Mouse (Mus musculus) limb, embryonic 12.5 days (tissue): Measurements from ENCODE around the gene Gm13420. TPM values are rescaled to one million over a fixed set of nuclear protein-coding genes. Genes with fewer than 3 reads are reported as not detected.
"Not testable (repeated sequence)": the region's sequence is repeated elsewhere in the genome, so short reads cannot be mapped to it uniquely, and the experiment has no call there.

ENCODE experiments used
- ATAC-seq: fragments of 200-750 bp; cut with Nextera tagmentation; 2 replicates; pipeline ENCODE4 v1.8.0; 2017; ENCODE audit warnings: low read depth, moderate TSS enrichment; ENCODE audit not compliant: insufficient number of reproducible peaks, insufficient read depth, low FRiP score, low TSS enrichment
- H3K27ac ChIP-seq: fragments of 300-500 bp; sonication (generic); 2 replicates; pipeline ENCODE4 v1.5.1; 2016; ENCODE audit warnings: mild to moderate bottlenecking, moderate library complexity
- H3K27me3 ChIP-seq: fragments of 300-500 bp; sonication (generic); 2 replicates; pipeline ENCODE4 v1.6.1; 2016; ENCODE audit warnings: mild to moderate bottlenecking, moderate library complexity
- H3K36me3 ChIP-seq: fragments of 300-500 bp; sonication (generic); 2 replicates; pipeline ENCODE4 v1.6.1; 2016; ENCODE audit warnings: mild to moderate bottlenecking, moderate library complexity
- H3K4me1 ChIP-seq: fragments of 300-500 bp; sonication (generic); replicated peaks from 2 replicates; pipeline ENCODE4 v1.6.1; 2016
- H3K4me2 ChIP-seq: fragments of 300-500 bp; sonication (generic); 2 replicates; pipeline ENCODE4 v1.6.1; 2016; ENCODE audit warnings: mild to moderate bottlenecking, moderate library complexity
- H3K4me3 ChIP-seq: fragments of 300-500 bp; sonication (generic); replicated peaks from 2 replicates; pipeline ENCODE4 v1.5.1; 2016; ENCODE audit warnings: mild to moderate bottlenecking
- H3K9ac ChIP-seq: fragments of 300-500 bp; sonication (generic); replicated peaks from 2 replicates; pipeline ENCODE4 v1.6.1; 2016; ENCODE audit warnings: mild to moderate bottlenecking, moderate library complexity
- H3K9me3 ChIP-seq: fragments of 300-500 bp; sonication (generic); 2 replicates; pipeline ENCODE4 v1.6.1; 2016; ENCODE audit warnings: mild to moderate bottlenecking, moderate library complexity
- WGBS: fragments of 180-500 bp; shearing (Covaris S2); methylation state at CpG from one replicate; pipeline ENCODE4 v1.1.7; 2016; 5-methylcytosine and 5-hydroxymethylcytosine counted together
- polyA plus RNA-seq: library from polyadenylated mRNA; unstranded; fragments of >200 nt; fragmentation: Nextera tagmentation; extraction: Ambion mirVana; gene quantifications from 2 replicates; pipeline ENCODE4 v1.2.1, GENCODE M21; 2016

Gm13420 gene
- polyA plus RNA-seq, 1 experiment from 2014 or later, result not detected

DNA sequence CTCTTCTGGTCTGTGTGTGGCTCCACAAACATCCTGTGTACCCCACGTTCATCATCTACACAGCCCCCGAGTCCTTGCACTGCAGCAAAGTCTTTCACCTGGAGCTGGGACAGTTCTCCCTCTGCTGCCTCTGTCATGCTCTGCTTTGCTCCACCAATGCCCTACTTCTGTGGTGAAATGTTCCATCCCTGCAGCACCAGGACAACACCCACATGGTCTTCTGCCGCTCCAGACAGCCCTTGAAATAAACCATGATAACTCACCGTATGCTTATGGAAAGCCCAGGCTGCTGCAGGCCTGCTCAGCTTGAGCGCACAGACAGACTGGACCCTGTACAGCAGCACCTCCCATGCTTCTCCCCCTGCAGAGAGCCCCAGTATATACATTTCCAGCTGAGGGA is 37.4 kb downstream of the Gm13420 start:
- no peaks in the 10 kb centered on the region for H3K9me3 ChIP-seq
- no peak overlapping the region for H3K4me3 ChIP-seq
- 93% methylated on average over 5 of the region's 5 CpGs for WGBS
- H3K27ac ChIP-seq, result no peak overlapping the region
- H3K4me2 ChIP-seq, result no peak overlapping the region
- no peaks in the 10 kb centered on the region for H3K27me3 ChIP-seq
- peaks cover 76% of the 10 kb centered on the region for H3K36me3 ChIP-seq
- peaks cover 13% of the 10 kb centered on the region for H3K4me1 ChIP-seq
- ATAC-seq, result no peak
- H3K9ac ChIP-seq, result no peak overlapping the region

DNA sequence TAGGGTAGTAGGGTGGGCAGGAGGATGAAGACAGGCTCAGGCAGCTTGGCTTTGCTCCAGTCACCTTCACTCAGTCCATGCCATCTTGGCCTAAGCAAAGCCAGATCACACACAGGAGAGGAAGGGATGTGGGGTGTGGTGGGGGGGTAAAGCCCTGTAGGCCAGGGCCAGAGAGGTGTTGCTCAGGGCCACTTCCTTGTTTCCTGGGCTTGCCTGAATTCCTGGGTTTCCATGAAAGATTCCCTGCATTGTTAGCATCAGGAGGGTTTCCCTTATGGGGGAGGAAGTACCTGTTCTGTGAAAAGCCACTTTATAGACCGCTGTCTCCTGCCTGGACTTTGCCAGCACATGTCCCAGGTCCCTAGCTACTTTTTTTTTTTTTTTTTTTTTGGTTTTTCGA is 38.0 kb downstream of the Gm13420 start:
- Histone ChIP-seq H3K9ac (no peak overlapping the region), H3K9me3 (no peaks in the 10 kb centered on the region), H3K27me3 (no peaks in the 10 kb centered on the region), H3K27ac (no peak overlapping the region), H3K4me2 (no peak overlapping the region), H3K36me3 (peaks cover 74% of the 10 kb centered on the region), H3K4me1 (peaks cover 13% of the 10 kb centered on the region), H3K4me3 (no peak overlapping the region)
- WGBS, result 100% methylated on average over 1 of the region's 2 CpGs
- no peak for ATAC-seq

- ATAC-seq, result no peak
Measured at GRCm38 (mm10) chr2:29711877-29712276, 39.6 kb downstream of the Gm13420 start.

GRCm38 (mm10) chr2:29711038-29711437 is 40.4 kb downstream of the Gm13420 start:
- no peaks in the 10 kb centered on the region for H3K27me3 ChIP-seq
- H3K9me3 ChIP-seq, result no peaks in the 10 kb centered on the region
- H3K36me3 ChIP-seq, result peaks cover 86% of the 10 kb centered on the region
- H3K4me3 ChIP-seq, result no peak overlapping the region
- H3K27ac ChIP-seq, result no peak overlapping the region
- H3K9ac ChIP-seq, result no peak overlapping the region
- H3K4me1 ChIP-seq, result peaks cover 3% of the 10 kb centered on the region
- no peak overlapping the region for H3K4me2 ChIP-seq
- ATAC-seq, result no peak
- 67% methylated on average over 3 of the region's 3 CpGs for WGBS

More at GRCm38 (mm10) chr2:29711877-29712276, 39.6 kb downstream of the Gm13420 start:
- Histone ChIP-seq H3K9ac (no peak overlapping the region), H3K4me1 (peaks cover 12% of the 10 kb centered on the region), H3K4me3 (no peak overlapping the region), H3K9me3 (no peaks in the 10 kb centered on the region), H3K36me3 (peaks cover 81% of the 10 kb centered on the region), H3K4me2 (no peak overlapping the region), H3K27me3 (no peaks in the 10 kb centered on the region), H3K27ac (no peak overlapping the region)
- WGBS, result 90% methylated on average over 5 of the region's 5 CpGs

- H3K36me3 ChIP-seq, result peaks cover 91% of the 10 kb centered on the region
- not testable (repeated sequence) for H3K4me1 ChIP-seq, H3K4me3 ChIP-seq, H3K9me3 ChIP-seq, H3K27ac ChIP-seq, H3K27me3 ChIP-seq, H3K9ac ChIP-seq, ATAC-seq, H3K4me2 ChIP-seq
- WGBS, result 93% methylated on average over 4 of the region's 4 CpGs
Measured at GRCm38 (mm10) chr2:29708209-29708608, 43.3 kb downstream of the Gm13420 start.

GRCm38 (mm10) chr2:29707731-29708130 is 43.8 kb downstream of the Gm13420 start:
- H3K4me1 ChIP-seq, result no peaks in the 10 kb centered on the region
- H3K27me3 ChIP-seq, result no peaks in the 10 kb centered on the region
- no peaks in the 10 kb centered on the region for H3K9me3 ChIP-seq
- H3K27ac ChIP-seq, result no peak overlapping the region
- 87% methylated on average over 4 of the region's 4 CpGs for WGBS
- H3K4me2 ChIP-seq, result no peak overlapping the region
- H3K4me3 ChIP-seq, result no peak overlapping the region
- no peak for ATAC-seq
- no peak overlapping the region for H3K9ac ChIP-seq
- peaks cover 91% of the 10 kb centered on the region for H3K36me3 ChIP-seq

GRCm38 (mm10) chr2:29706726-29707620 is 44.5 kb downstream of the Gm13420 start:
- WGBS, result 93% methylated on average over 18 of the region's 18 CpGs
- peaks cover 91% of the 10 kb centered on the region for H3K36me3 ChIP-seq

GRCm38 (mm10) chr2:29705493-29705892 is 46.0 kb downstream of the Gm13420 start:
- Histone ChIP-seq H3K27ac (no peak overlapping the region), H3K36me3 (peaks cover 93% of the 10 kb centered on the region), H3K4me2 (no peak overlapping the region), H3K27me3 (no peaks in the 10 kb centered on the region), H3K9ac (no peak overlapping the region), H3K4me1 (no peaks in the 10 kb centered on the region), H3K9me3 (no peaks in the 10 kb centered on the region), H3K4me3 (no peak overlapping the region)
- WGBS, result 79% methylated on average over 3 of the region's 3 CpGs
- ATAC-seq, result no peak

More at GRCm38 (mm10) chr2:29706726-29707620, 44.5 kb downstream of the Gm13420 start:
- Histone ChIP-seq H3K4me2 (no peak overlapping the region), H3K9me3 (no peaks in the 10 kb centered on the region), H3K9ac (no peak overlapping the region), H3K4me1 (no peaks in the 10 kb centered on the region), H3K27ac (no peak overlapping the region), H3K4me3 (no peak overlapping the region), H3K27me3 (no peaks in the 10 kb centered on the region)
- ATAC-seq, result no peak

DNA sequence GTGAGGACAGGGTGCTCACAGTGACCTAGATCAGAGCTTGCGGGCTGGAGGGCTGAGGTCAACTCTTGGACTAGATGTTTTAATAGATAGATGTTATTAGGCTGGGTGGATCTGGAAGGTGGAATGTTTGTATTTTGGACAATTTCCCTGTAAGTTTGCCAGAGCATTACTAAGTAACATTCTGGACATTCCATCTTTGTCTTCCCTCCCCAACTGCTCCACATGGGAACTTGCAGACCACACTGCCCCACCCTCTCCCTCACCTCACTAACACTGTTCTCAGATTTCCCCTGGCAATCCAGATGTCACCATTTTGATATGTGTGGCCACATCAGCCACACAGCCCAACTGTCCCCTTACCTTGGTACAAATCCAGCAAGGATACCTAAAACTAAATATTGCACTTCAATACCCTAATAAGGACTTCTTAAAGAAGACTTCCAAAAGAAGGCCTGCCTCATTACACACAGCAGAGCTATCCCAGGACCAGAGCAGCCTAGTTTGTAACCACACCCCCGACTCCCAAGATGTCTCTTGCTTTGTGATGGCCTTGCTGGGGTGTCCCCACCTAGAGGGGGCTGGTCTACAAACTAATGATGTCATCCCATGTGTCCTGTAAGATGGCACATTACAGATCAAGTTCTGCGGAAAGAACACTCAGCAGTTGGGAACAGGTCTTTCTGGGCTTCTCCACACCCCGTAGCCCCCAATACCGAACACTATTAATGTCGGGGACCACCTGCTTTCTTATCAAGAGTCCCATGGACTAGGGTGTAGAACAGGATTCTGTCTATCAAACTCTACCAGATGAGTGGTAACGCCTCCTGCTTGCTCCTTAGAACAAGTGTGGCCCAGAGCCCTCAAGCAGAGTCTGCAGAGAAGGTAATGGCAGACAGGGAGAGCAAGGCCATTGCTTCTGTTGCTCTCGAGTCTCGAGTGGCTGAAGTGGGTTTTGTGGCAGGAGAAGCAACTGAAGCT is 48.1 kb downstream of the Gm13420 start:
- H3K4me3 ChIP-seq, result no peak overlapping the region
- H3K9ac ChIP-seq, result no peak overlapping the region
- H3K27ac ChIP-seq, result no peak overlapping the region
- H3K9me3 ChIP-seq, result no peaks in the 10 kb centered on the region
- H3K4me2 ChIP-seq, result no peak overlapping the region
- 93% methylated on average over 9 of the region's 9 CpGs for WGBS
- H3K27me3 ChIP-seq, result no peaks in the 10 kb centered on the region
- no peaks in the 10 kb centered on the region for H3K4me1 ChIP-seq
- no peak for ATAC-seq
- H3K36me3 ChIP-seq, result peaks cover 98% of the 10 kb centered on the region

- Histone ChIP-seq H3K4me1 (no peaks in the 10 kb centered on the region), H3K27me3 (no peaks in the 10 kb centered on the region), H3K4me3 (no peak overlapping the region), H3K4me2 (no peak overlapping the region), H3K27ac (no peak overlapping the region), H3K9me3 (no peaks in the 10 kb centered on the region), H3K9ac (no peak overlapping the region), H3K36me3 (peaks cover 96% of the 10 kb centered on the region)
- ATAC-seq, result no peak
- 94% methylated on average over 8 of the region's 8 CpGs for WGBS
Measured at GRCm38 (mm10) chr2:29702189-29702588, 49.3 kb downstream of the Gm13420 start.

DNA sequence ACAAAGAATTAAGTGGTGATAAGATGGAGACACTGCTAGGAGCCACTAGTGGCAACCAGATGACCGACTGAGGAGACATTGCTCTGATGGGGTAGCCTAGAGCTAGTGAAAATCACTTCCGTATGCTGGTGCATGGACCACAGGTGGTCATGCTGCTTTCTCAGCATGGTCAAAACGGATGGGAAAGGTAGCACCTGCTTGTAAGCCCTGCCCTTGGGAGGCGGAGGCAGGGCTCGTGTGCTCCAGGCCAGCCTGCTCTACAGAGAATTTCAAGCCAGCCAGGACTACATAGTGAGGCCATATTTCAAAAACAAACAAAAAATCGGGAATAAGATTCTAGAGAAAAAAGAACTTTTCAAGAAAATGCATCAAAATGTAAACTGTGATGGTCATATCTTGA is 50.1 kb downstream of the Gm13420 start:
- peaks cover 94% of the 10 kb centered on the region for H3K36me3 ChIP-seq
- no peak overlapping the region for H3K9ac ChIP-seq
- no peak overlapping the region for H3K4me3 ChIP-seq
- H3K9me3 ChIP-seq, result no peaks in the 10 kb centered on the region
- no peaks in the 10 kb centered on the region for H3K4me1 ChIP-seq
- H3K4me2 ChIP-seq, result no peak overlapping the region
- H3K27ac ChIP-seq, result no peak overlapping the region
- WGBS, result 80% methylated on average over 6 of the region's 6 CpGs
- ATAC-seq, result no peak
- no peaks in the 10 kb centered on the region for H3K27me3 ChIP-seq
